Mouse (Mus musculus): ENCODE data around the gene Styx. TPM values are rescaled to one million over a fixed set of nuclear protein-coding genes. Genes with fewer than 3 reads are reported as not detected.

The Styx gene
- polyA plus RNA-seq, 1 experiment from 2014 or later: 61.4 TPM

- Histone ChIP-seq H3K27me3 (replicated peaks; ENCODE audit: control insufficient read depth, insufficient read depth, low read length) (no peaks in the 10 kb centered on the region), H3K4me1 (replicated peaks; ENCODE audit: control insufficient read depth, insufficient read depth, low read length) (peaks cover 4% of the 10 kb centered on the region), H3K9ac (ENCODE audit: low read length) (no peak overlapping the region), H3K27ac (ENCODE audit: low read depth) (no peak overlapping the region), H3K36me3 (ENCODE audit: control insufficient read depth, insufficient read depth, low read length) (peaks cover 21% of the 10 kb centered on the region), H3K4me3 (ENCODE audit: low read depth, low read length) (no peak overlapping the region), H3K9me3 (ENCODE audit: control insufficient read depth, low read length) (no peaks in the 10 kb centered on the region), H3K4me2 (ENCODE audit: low read length) (no peak overlapping the region)
- no peak for DNase-seq (ENCODE audit: low spot score)
- 90% methylated on average over 4 of the region's 4 CpGs for WGBS
- no peak for ATAC-seq (replicated peaks; ENCODE audit: low FRiP score, low TSS enrichment, low read depth)
These were observed 22.7 kb upstream of the Styx start for GRCm38 (mm10) chr14:45328072-45328713.

- peak; percentile 17 for ATAC-seq (replicated peaks; ENCODE audit: low FRiP score, low TSS enrichment, low read depth)
These were observed 21.8 kb upstream of the Styx start for GRCm38 (mm10) chr14:45329018-45329588.

GRCm38 (mm10) chr14:45329589-45330181 lies 21.2 kb upstream of the Styx start, which contains the start of gene Psmc6:
Gene Psmc6, plus strand, starts transcription at chr14:45329788.
- peak within 1 kb of the TSS; percentile 83 for H3K27ac ChIP-seq (ENCODE audit: low read depth)
- peaks cover 33% of the 10 kb centered on the region for H3K36me3 ChIP-seq (ENCODE audit: control insufficient read depth, insufficient read depth, low read length)
- peak; percentile 95 for DNase-seq (ENCODE audit: low spot score)
- H3K4me1 ChIP-seq (replicated peaks; ENCODE audit: control insufficient read depth, insufficient read depth, low read length): peaks cover 4% of the 10 kb centered on the region
- peak within 1 kb of the TSS; percentile 67 for H3K4me2 ChIP-seq (ENCODE audit: low read length)
- H3K4me3 ChIP-seq (ENCODE audit: low read depth, low read length): peak within 1 kb of the TSS; percentile 97
- H3K27me3 ChIP-seq (replicated peaks; ENCODE audit: control insufficient read depth, insufficient read depth, low read length): no peaks in the 10 kb centered on the region
- WGBS: under 1% methylated on average over 43 of the region's 44 CpGs
- H3K9me3 ChIP-seq (ENCODE audit: control insufficient read depth, low read length): no peaks in the 10 kb centered on the region
- peak within 1 kb of the TSS; percentile 87 for H3K9ac ChIP-seq (ENCODE audit: low read length)
- ATAC-seq (replicated peaks; ENCODE audit: low FRiP score, low TSS enrichment, low read depth): peak; percentile 97

More at GRCm38 (mm10) chr14:45329018-45329588, 21.8 kb upstream of the Styx start:
- no peak overlapping the region for H3K9ac ChIP-seq (ENCODE audit: low read length)
- H3K27ac ChIP-seq (ENCODE audit: low read depth): no peak overlapping the region; the same call in 1 of the 2 replicates
- H3K27me3 ChIP-seq (replicated peaks; ENCODE audit: control insufficient read depth, insufficient read depth, low read length): no peaks in the 10 kb centered on the region
- WGBS: 14% methylated on average over 8 of the region's 8 CpGs
- peaks cover 4% of the 10 kb centered on the region for H3K4me1 ChIP-seq (replicated peaks; ENCODE audit: control insufficient read depth, insufficient read depth, low read length)
- H3K36me3 ChIP-seq (ENCODE audit: control insufficient read depth, insufficient read depth, low read length): peaks cover 30% of the 10 kb centered on the region
- H3K4me2 ChIP-seq (ENCODE audit: low read length): peak overlapping the region; percentile 51
- peak overlapping the region; percentile 97 for H3K4me3 ChIP-seq (ENCODE audit: low read depth, low read length)
- H3K9me3 ChIP-seq (ENCODE audit: control insufficient read depth, low read length): no peaks in the 10 kb centered on the region
- no peak for DNase-seq (ENCODE audit: low spot score)

- H3K9me3 ChIP-seq (ENCODE audit: control insufficient read depth, low read length): peaks cover under 1% of the 10 kb centered on the region; the same call in 1 of the 2 replicates
These were observed 13.6 kb downstream of the Styx start for GRCm38 (mm10) chr14:45364211-45365195.

GRCm38 (mm10) chr14:45365196-45365587 lies 14.3 kb downstream of the Styx start:
- Histone ChIP-seq H3K27ac (ENCODE audit: low read depth) (no peak overlapping the region), H3K9me3 (ENCODE audit: control insufficient read depth, low read length) (peaks cover 5% of the 10 kb centered on the region; the same call in 1 of the 2 replicates), H3K4me3 (ENCODE audit: low read depth, low read length) (no peak overlapping the region), H3K27me3 (replicated peaks; ENCODE audit: control insufficient read depth, insufficient read depth, low read length) (no peaks in the 10 kb centered on the region), H3K4me2 (ENCODE audit: low read length) (no peak overlapping the region), H3K9ac (ENCODE audit: low read length) (no peak overlapping the region), H3K4me1 (replicated peaks; ENCODE audit: control insufficient read depth, insufficient read depth, low read length) (no peaks in the 10 kb centered on the region), H3K36me3 (ENCODE audit: control insufficient read depth, insufficient read depth, low read length) (peaks cover 27% of the 10 kb centered on the region)
- no peak for ATAC-seq (replicated peaks; ENCODE audit: low FRiP score, low TSS enrichment, low read depth)
- 87% methylated on average over 6 of the region's 6 CpGs for WGBS
- no peak for DNase-seq (ENCODE audit: low spot score)

More at GRCm38 (mm10) chr14:45364211-45365195, 13.6 kb downstream of the Styx start:
- no peaks in the 10 kb centered on the region for H3K4me1 ChIP-seq (replicated peaks; ENCODE audit: control insufficient read depth, insufficient read depth, low read length)
- H3K9ac ChIP-seq (ENCODE audit: low read length): no peak overlapping the region
- DNase-seq (ENCODE audit: low spot score) (no peak), ATAC-seq (replicated peaks; ENCODE audit: low FRiP score, low TSS enrichment, low read depth) (no peak)
- no peak overlapping the region for H3K27ac ChIP-seq (ENCODE audit: low read depth)
- no peaks in the 10 kb centered on the region for H3K27me3 ChIP-seq (replicated peaks; ENCODE audit: control insufficient read depth, insufficient read depth, low read length)
- WGBS: 89% methylated on average over 16 of the region's 16 CpGs
- no peak overlapping the region for H3K4me3 ChIP-seq (ENCODE audit: low read depth, low read length)
- peaks cover 20% of the 10 kb centered on the region for H3K36me3 ChIP-seq (ENCODE audit: control insufficient read depth, insufficient read depth, low read length)
- no peak overlapping the region for H3K4me2 ChIP-seq (ENCODE audit: low read length)

- Histone ChIP-seq H3K4me2 (ENCODE audit: low read length) (no peak overlapping the region), H3K27me3 (replicated peaks; ENCODE audit: control insufficient read depth, insufficient read depth, low read length) (no peaks in the 10 kb centered on the region), H3K36me3 (ENCODE audit: control insufficient read depth, insufficient read depth, low read length) (peaks cover 45% of the 10 kb centered on the region), H3K4me3 (ENCODE audit: low read depth, low read length) (no peak overlapping the region), H3K4me1 (replicated peaks; ENCODE audit: control insufficient read depth, insufficient read depth, low read length) (no peaks in the 10 kb centered on the region), H3K27ac (ENCODE audit: low read depth) (no peak overlapping the region), H3K9ac (ENCODE audit: low read length) (no peak overlapping the region), H3K9me3 (ENCODE audit: control insufficient read depth, low read length) (no peaks in the 10 kb centered on the region)
- DNase-seq (ENCODE audit: low spot score) (no peak), ATAC-seq (replicated peaks; ENCODE audit: low FRiP score, low TSS enrichment, low read depth) (no peak)
- 65% methylated on average over 3 of the region's 3 CpGs for WGBS
These were observed 27.9 kb downstream of the Styx start for GRCm38 (mm10) chr14:45378771-45379170.

GRCm38 (mm10) chr14:45380756-45381155 lies 29.9 kb downstream of the Styx start:
- Histone ChIP-seq H3K9me3 (ENCODE audit: control insufficient read depth, low read length) (no peaks in the 10 kb centered on the region), H3K4me2 (ENCODE audit: low read length) (no peak overlapping the region), H3K36me3 (ENCODE audit: control insufficient read depth, insufficient read depth, low read length) (peaks cover 45% of the 10 kb centered on the region), H3K9ac (ENCODE audit: low read length) (no peak overlapping the region), H3K27ac (ENCODE audit: low read depth) (no peak overlapping the region), H3K27me3 (replicated peaks; ENCODE audit: control insufficient read depth, insufficient read depth, low read length) (no peaks in the 10 kb centered on the region), H3K4me3 (ENCODE audit: low read depth, low read length) (no peak overlapping the region), H3K4me1 (replicated peaks; ENCODE audit: control insufficient read depth, insufficient read depth, low read length) (no peaks in the 10 kb centered on the region)
- DNase-seq (ENCODE audit: low spot score): no peak
- ATAC-seq (replicated peaks; ENCODE audit: low FRiP score, low TSS enrichment, low read depth): no peak
- WGBS: 79% methylated on average over 6 of the region's 6 CpGs

- H3K9me3 ChIP-seq (ENCODE audit: control insufficient read depth, low read length): no peaks in the 10 kb centered on the region
- H3K27me3 ChIP-seq (replicated peaks; ENCODE audit: control insufficient read depth, insufficient read depth, low read length): no peaks in the 10 kb centered on the region
- no peak overlapping the region for H3K4me2 ChIP-seq (ENCODE audit: low read length)
- H3K9ac ChIP-seq (ENCODE audit: low read length): no peak overlapping the region
- 82% methylated on average over 4 of the region's 4 CpGs for WGBS
- DNase-seq (ENCODE audit: low spot score): no peak
- H3K4me1 ChIP-seq (replicated peaks; ENCODE audit: control insufficient read depth, insufficient read depth, low read length): peaks cover 7% of the 10 kb centered on the region
- no peak overlapping the region for H3K27ac ChIP-seq (ENCODE audit: low read depth)
- peaks cover 45% of the 10 kb centered on the region for H3K36me3 ChIP-seq (ENCODE audit: control insufficient read depth, insufficient read depth, low read length)
- no peak for ATAC-seq (replicated peaks; ENCODE audit: low FRiP score, low TSS enrichment, low read depth)
- no peak overlapping the region for H3K4me3 ChIP-seq (ENCODE audit: low read depth, low read length)
These were observed 32.0 kb downstream of the Styx start for GRCm38 (mm10) chr14:45382912-45383311.

Measured in intestine, embryonic 14.5 days (tissue).